Mouse (Mus musculus): ENCODE measurements around the gene Slc25a26. TPM values are rescaled to one million over a fixed set of nuclear protein-coding genes. Genes with fewer than 3 reads are reported as not detected.

The Slc25a26 gene
- polyA plus RNA-seq, 1 experiment from 2014 or later, result 8.5 TPM

- no peak for ATAC-seq (ENCODE audit: insufficient number of reproducible peaks, low FRiP score, low TSS enrichment, low read depth)
- Histone ChIP-seq H3K27me3 (no peaks in the 10 kb centered on the region), H3K27ac (replicated peaks) (no peak overlapping the region), H3K4me1 (peaks cover 61% of the 10 kb centered on the region), H3K9ac (no peak overlapping the region), H3K36me3 (no peaks in the 10 kb centered on the region), H3K4me3 (replicated peaks) (no peak overlapping the region), H3K4me2 (replicated peaks) (no peak overlapping the region), H3K9me3 (replicated peaks) (no peaks in the 10 kb centered on the region)
- WGBS, result 73% methylated on average over 2 of the region's 2 CpGs
Measured at GRCm38 (mm10) chr6:94643989-94644388, 143.9 kb downstream of the Slc25a26 start.

GRCm38 (mm10) chr6:94644641-94645040 is 144.5 kb downstream of the Slc25a26 start:
- H3K9ac ChIP-seq, result no peak overlapping the region
- WGBS, result 23% methylated on average over 3 of the region's 3 CpGs
- no peak overlapping the region for H3K4me2 ChIP-seq (replicated peaks)
- H3K27me3 ChIP-seq, result no peaks in the 10 kb centered on the region
- H3K4me1 ChIP-seq, result peaks cover 62% of the 10 kb centered on the region
- peak overlapping the region; percentile 61 for H3K27ac ChIP-seq (replicated peaks)
- ATAC-seq (ENCODE audit: insufficient number of reproducible peaks, low FRiP score, low TSS enrichment, low read depth), result no peak
- H3K4me3 ChIP-seq (replicated peaks), result no peak overlapping the region
- no peaks in the 10 kb centered on the region for H3K9me3 ChIP-seq (replicated peaks)
- no peaks in the 10 kb centered on the region for H3K36me3 ChIP-seq

GRCm38 (mm10) chr6:94645723-94646122 is 145.6 kb downstream of the Slc25a26 start:
- H3K4me3 ChIP-seq (replicated peaks), result no peak overlapping the region
- no peaks in the 10 kb centered on the region for H3K9me3 ChIP-seq (replicated peaks)
- peaks cover 54% of the 10 kb centered on the region for H3K4me1 ChIP-seq
- no peak for ATAC-seq (ENCODE audit: insufficient number of reproducible peaks, low FRiP score, low TSS enrichment, low read depth)
- no peak overlapping the region for H3K9ac ChIP-seq
- H3K27ac ChIP-seq (replicated peaks), result peak overlapping the region; percentile 84
- H3K27me3 ChIP-seq, result no peaks in the 10 kb centered on the region
- H3K4me2 ChIP-seq (replicated peaks), result no peak overlapping the region
- H3K36me3 ChIP-seq, result no peaks in the 10 kb centered on the region
- 30% methylated on average over 4 of the region's 4 CpGs for WGBS

- Histone ChIP-seq H3K36me3 (no peaks in the 10 kb centered on the region), H3K4me1 (peaks cover 54% of the 10 kb centered on the region), H3K27me3 (no peaks in the 10 kb centered on the region), H3K4me2 (replicated peaks) (no peak overlapping the region), H3K9ac (no peak overlapping the region), H3K4me3 (replicated peaks) (no peak overlapping the region), H3K27ac (replicated peaks) (peak overlapping the region; percentile 84), H3K9me3 (replicated peaks) (no peaks in the 10 kb centered on the region)
- no peak; the same call in 1 of the 2 replicates for ATAC-seq (ENCODE audit: insufficient number of reproducible peaks, low FRiP score, low TSS enrichment, low read depth)
- 31% methylated on average over 6 of the region's 6 CpGs for WGBS
Measured at GRCm38 (mm10) chr6:94646274-94646863, 146.2 kb downstream of the Slc25a26 start.

- WGBS, result 50% methylated on average over 6 of the region's 6 CpGs
- H3K4me1 ChIP-seq, result peaks cover 54% of the 10 kb centered on the region
- peak overlapping the region; percentile 84 for H3K27ac ChIP-seq (replicated peaks)
- no peak overlapping the region for H3K4me3 ChIP-seq (replicated peaks)
- H3K4me2 ChIP-seq (replicated peaks), result no peak overlapping the region
- no peaks in the 10 kb centered on the region for H3K36me3 ChIP-seq
- ATAC-seq (ENCODE audit: insufficient number of reproducible peaks, low FRiP score, low TSS enrichment, low read depth), result no peak
- no peak overlapping the region for H3K9ac ChIP-seq
- no peaks in the 10 kb centered on the region for H3K27me3 ChIP-seq
- no peaks in the 10 kb centered on the region for H3K9me3 ChIP-seq (replicated peaks)
Measured at GRCm38 (mm10) chr6:94646902-94647301, 146.8 kb downstream of the Slc25a26 start.

- no peaks in the 10 kb centered on the region; the same call in 1 of the 2 replicates for H3K36me3 ChIP-seq
- H3K27me3 ChIP-seq, result no peaks in the 10 kb centered on the region
- 7% methylated on average over 10 of the region's 10 CpGs for WGBS
- peaks cover 58% of the 10 kb centered on the region for H3K4me1 ChIP-seq
- H3K27ac ChIP-seq (replicated peaks), result peak overlapping the region; percentile 84
- H3K9ac ChIP-seq, result no peak overlapping the region
- no peak overlapping the region for H3K4me3 ChIP-seq (replicated peaks)
- peak; percentile 88 for ATAC-seq (ENCODE audit: insufficient number of reproducible peaks, low FRiP score, low TSS enrichment, low read depth)
- peak overlapping the region; percentile 29 for H3K4me2 ChIP-seq (replicated peaks)
- no peaks in the 10 kb centered on the region for H3K9me3 ChIP-seq (replicated peaks)
Measured at GRCm38 (mm10) chr6:94647574-94648430, 147.7 kb downstream of the Slc25a26 start.

- ATAC-seq (ENCODE audit: insufficient number of reproducible peaks, low FRiP score, low TSS enrichment, low read depth), result no peak
- WGBS, result 36% methylated on average over 4 of the region's 4 CpGs
- H3K4me3 ChIP-seq (replicated peaks), result no peak overlapping the region
- no peaks in the 10 kb centered on the region for H3K9me3 ChIP-seq (replicated peaks)
- H3K36me3 ChIP-seq, result no peaks in the 10 kb centered on the region; the same call in 1 of the 2 replicates
- peak overlapping the region; percentile 84 for H3K27ac ChIP-seq (replicated peaks)
- H3K4me2 ChIP-seq (replicated peaks), result peak overlapping the region; percentile 29; the same call in 1 of the 2 replicates
- no peaks in the 10 kb centered on the region for H3K27me3 ChIP-seq
- H3K4me1 ChIP-seq, result peaks cover 63% of the 10 kb centered on the region
- no peak overlapping the region for H3K9ac ChIP-seq
Measured at GRCm38 (mm10) chr6:94648496-94648895, 148.4 kb downstream of the Slc25a26 start.

GRCm38 (mm10) chr6:94649637-94650036 is 149.5 kb downstream of the Slc25a26 start:
- no peak overlapping the region for H3K9ac ChIP-seq
- no peaks in the 10 kb centered on the region for H3K27me3 ChIP-seq
- peaks cover 61% of the 10 kb centered on the region for H3K4me1 ChIP-seq
- H3K4me3 ChIP-seq (replicated peaks), result no peak overlapping the region
- WGBS, result 88% methylated on average over 1 of the region's 1 CpGs
- no peak overlapping the region for H3K27ac ChIP-seq (replicated peaks)
- no peak overlapping the region for H3K4me2 ChIP-seq (replicated peaks)
- no peaks in the 10 kb centered on the region for H3K9me3 ChIP-seq (replicated peaks)
- no peak for ATAC-seq (ENCODE audit: insufficient number of reproducible peaks, low FRiP score, low TSS enrichment, low read depth)
- H3K36me3 ChIP-seq, result no peaks in the 10 kb centered on the region; the same call in 1 of the 2 replicates

- no peak overlapping the region for H3K4me2 ChIP-seq (replicated peaks)
- H3K9me3 ChIP-seq (replicated peaks), result no peaks in the 10 kb centered on the region
- no peak overlapping the region for H3K27ac ChIP-seq (replicated peaks)
- no peaks in the 10 kb centered on the region; the same call in 1 of the 2 replicates for H3K36me3 ChIP-seq
- H3K4me3 ChIP-seq (replicated peaks), result no peak overlapping the region
- no peaks in the 10 kb centered on the region for H3K27me3 ChIP-seq
- whole genome bisulfite sequencing, result 77% methylated on average over 17 of the region's 17 CpGs
- no peak for ATAC-seq (ENCODE audit: insufficient number of reproducible peaks, low FRiP score, low TSS enrichment, low read depth)
- peaks cover 54% of the 10 kb centered on the region for H3K4me1 ChIP-seq
- H3K9ac ChIP-seq, result no peak overlapping the region
Measured at GRCm38 (mm10) chr6:94651541-94651940, 151.4 kb downstream of the Slc25a26 start.

- Histone ChIP-seq H3K27me3 (no peaks in the 10 kb centered on the region), H3K27ac (replicated peaks) (no peak overlapping the region), H3K36me3 (no peaks in the 10 kb centered on the region; the same call in 1 of the 2 replicates), H3K9me3 (replicated peaks) (no peaks in the 10 kb centered on the region), H3K4me3 (replicated peaks) (no peak overlapping the region), H3K4me1 (peaks cover 54% of the 10 kb centered on the region), H3K4me2 (replicated peaks) (no peak overlapping the region), H3K9ac (no peak overlapping the region)
- 69% methylated on average over 6 of the region's 6 CpGs for WGBS
- no peak for ATAC-seq (ENCODE audit: insufficient number of reproducible peaks, low FRiP score, low TSS enrichment, low read depth)
Measured at GRCm38 (mm10) chr6:94652659-94653213, 152.6 kb downstream of the Slc25a26 start.

Measured in embryonic facial prominence, embryonic 15.5 days (tissue).